Comparison of ENCODE assay signal across 8 mouse cellular contexts in the genomic region with DNA sequence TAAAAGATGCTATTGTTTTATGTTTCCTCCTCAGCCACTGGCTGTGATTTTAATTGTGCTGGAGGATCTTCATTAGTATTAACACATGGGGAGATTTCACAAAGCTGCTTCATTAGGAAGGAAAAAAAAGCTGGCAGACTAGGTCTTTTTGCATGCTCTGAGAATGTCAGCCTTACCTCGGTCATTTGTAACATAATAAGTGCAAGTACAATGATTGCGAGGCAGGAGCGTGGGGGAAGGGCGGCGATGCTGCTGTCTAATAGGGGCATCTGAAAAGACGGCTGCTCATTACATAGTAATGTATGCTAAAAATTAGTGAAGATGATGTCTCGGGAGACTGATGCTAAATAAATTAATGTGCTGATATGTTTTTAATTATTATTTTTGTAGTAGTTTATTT.
A peak's percentile ranks its signal among the peaks of the same experiment; 100 is the strongest.
DNase-seq lines count a peak whose midpoint lies in the region; ATAC-seq and TF ChIP-seq lines count a peak whose summit lies in the region.

No protein-coding gene starts in this region.

- no peak for ATAC-seq in liver, embryonic 13.5 days (ENCODE audit: low read depth)
- no peak for ATAC-seq in megakaryocyte, adult 5-6 weeks (ENCODE audit: poor library complexity, severe bottlenecking)

- no peak for TF ChIP-seq POLR2A in kidney, adult 2 months (IDR thresholded peaks at IDR 0.05; ENCODE audit: low read depth, low read length)

- peaks cover 4% of the 10 kb centered on the region for H3K4me1 ChIP-seq in kidney, adult 2 months (ENCODE audit: control insufficient read depth, insufficient read depth, low read length)
- H3K4me1 ChIP-seq in liver, embryonic 13.5 days (replicated peaks) = peaks cover 33% of the 10 kb centered on the region

- DNase-seq in kidney, adult 18-20 months = peak; percentile 18
- no peak for DNase-seq in kidney, adult 2 months
- peak; percentile 71 for DNase-seq in embryo, embryonic 10.5 days (ENCODE audit: low spot score)
- peak; percentile 47 to 53 for DNase-seq in heart, postnatal 10 days
- no peak for DNase-seq in liver, embryonic 13.5 days
- no peak for DNase-seq in right cerebral cortex, postnatal 4 days
- DNase-seq in frontal cortex, adult 2 months (ENCODE audit: extremely low spot score in 1 of 2, low spot score in 1 of 2) = no peak

- no peaks in the 10 kb centered on the region for H3K36me3 ChIP-seq in kidney, adult 2 months (ENCODE audit: control insufficient read depth, insufficient read depth, low read length)
- H3K36me3 ChIP-seq in liver, embryonic 13.5 days = no peaks in the 10 kb centered on the region

- intact Hi-C loops in heart, postnatal 10 days (cut with DNase I) = loop anchor here (2.0 kb wide), 1 partner anchor 90 kb away; no protein-coding TSS in a partner anchor

- no peaks in the 10 kb centered on the region for H3K27me3 ChIP-seq in kidney, adult 2 months (replicated peaks; ENCODE audit: control insufficient read depth, insufficient read depth, low read length)
- H3K27me3 ChIP-seq in liver, embryonic 13.5 days = no peaks in the 10 kb centered on the region

- H3K27ac ChIP-seq in kidney, adult 2 months (ENCODE audit: insufficient read depth, low read depth, low read length) = no peak overlapping the region
- H3K27ac ChIP-seq in liver, embryonic 13.5 days = no peak overlapping the region

- TF ChIP-seq CTCF in kidney, adult 2 months (conservative IDR thresholded peaks at IDR 0.05; ENCODE audit: insufficient read depth, insufficient read length, low read depth, low read length) = no peak

- no peak overlapping the region for H3K4me3 ChIP-seq in kidney, adult 2 months (ENCODE audit: insufficient read depth, low read depth, low read length)
- peak overlapping the region; percentile 28 for H3K4me3 ChIP-seq in liver, embryonic 13.5 days (replicated peaks)

- H3K9me3 ChIP-seq in liver, embryonic 13.5 days (replicated peaks) = no peaks in the 10 kb centered on the region

- 68% methylated on average over 7 of the region's 7 CpGs for WGBS in kidney, adult 2 months
- 57% methylated on average over 7 of the region's 7 CpGs for WGBS in liver, embryonic 13.5 days (ENCODE audit: insufficient replicate concordance)

- H3K4me2 ChIP-seq in liver, embryonic 13.5 days = peak overlapping the region; percentile 43; the same call in 1 of the 2 replicates

- H3K9ac ChIP-seq in liver, embryonic 13.5 days = no peak overlapping the region

Comparison
In these comparisons a context has a peak if more than half of its experiments do, and no peak if none do; other contexts are left out.
1. DNase-seq: peak in kidney, adult 18-20 months (single experiment), embryo, embryonic 10.5 days (single experiment) and heart, postnatal 10 days (2 of 2); none in kidney, adult 2 months (single experiment), liver, embryonic 13.5 days (single experiment), right cerebral cortex, postnatal 4 days (single experiment) and frontal cortex, adult 2 months (0 of 2).